ENCODE assay signal across 8 mouse cellular contexts in genomic region chr12:55397544-55398239, GRCm38 (mm10). TPM values are rescaled to one million over a fixed set of nuclear protein-coding genes. Genes with fewer than 3 reads are reported as not detected.
A peak's percentile ranks its signal among the peaks of the same experiment; 100 is the strongest.
DNase-seq lines count a peak whose midpoint lies in the region; ATAC-seq and TF ChIP-seq lines count a peak whose summit lies in the region.

No protein-coding gene starts in this region.

- no peak for TF ChIP-seq EP300 in MEL (IDR thresholded peaks at IDR 0.05; ENCODE audit: low read depth in 1 of 2, low read length in 2 of 2)

- H3K27ac ChIP-seq in MEL (ENCODE audit: control insufficient read depth, low read depth, low read length) = peak overlapping the region; percentile 91
- H3K27ac ChIP-seq in heart, embryonic 13.5 days (replicated peaks) = peak overlapping the region; percentile 95
- peak overlapping the region; percentile 81 for H3K27ac ChIP-seq in liver, embryonic 13.5 days

- no peak for TF ChIP-seq RAD21 in MEL (IDR thresholded peaks at IDR 0.05; ENCODE audit: low read depth, low read length)

- peak overlapping the region; percentile 81 for H3K9ac ChIP-seq in MEL (ENCODE audit: control insufficient read depth, low read depth, low read length, poor library complexity, severe bottlenecking)
- H3K9ac ChIP-seq in heart, embryonic 13.5 days = peak overlapping the region; percentile 97
- peak overlapping the region; percentile 93 for H3K9ac ChIP-seq in liver, embryonic 13.5 days

- H3K27me3 ChIP-seq in E14TG2a.4 (ENCODE audit: insufficient read depth, low read length) (no peaks in the 10 kb centered on the region), MEL (ENCODE audit: control insufficient read depth in 1 of 2, insufficient read depth in 2 of 2, low read length in 2 of 2) (no peaks in the 10 kb centered on the region)
- H3K27me3 ChIP-seq in heart, embryonic 13.5 days (replicated peaks) = no peaks in the 10 kb centered on the region
- no peaks in the 10 kb centered on the region for H3K27me3 ChIP-seq in liver, embryonic 13.5 days

- peaks cover 51% of the 10 kb centered on the region for H3K4me1 ChIP-seq in E14TG2a.4 (replicated peaks; ENCODE audit: low read depth, low read length)
- peaks cover 8% of the 10 kb centered on the region in 2 experiments for H3K4me1 ChIP-seq in MEL (ENCODE audit: control insufficient read depth in 1 of 2, insufficient read depth in 2 of 2, low read length in 2 of 2)
- H3K4me1 ChIP-seq in heart, embryonic 13.5 days = peaks cover 21% of the 10 kb centered on the region
- H3K4me1 ChIP-seq in liver, embryonic 13.5 days (replicated peaks) = peaks cover 27% of the 10 kb centered on the region

- no peak for TF ChIP-seq POLR2A in MEL (IDR thresholded peaks at IDR 0.05; ENCODE audit: control insufficient read depth in 1 of 2, insufficient read depth in 1 of 2, low read depth in 1 of 2, low read length in 2 of 2, poor library complexity in 1 of 2)

- H3K36me3 ChIP-seq in E14TG2a.4 (ENCODE audit: insufficient read depth, low read length) = peaks cover 17% of the 10 kb centered on the region; the same call in 1 of the 2 replicates
- peaks cover 4 to 14% of the 10 kb centered on the region in 2 experiments; a peak in 3 of 4 replicates for H3K36me3 ChIP-seq in MEL (ENCODE audit: control insufficient read depth in 1 of 2, insufficient read depth in 2 of 2, low read length in 2 of 2)
- peaks cover 11% of the 10 kb centered on the region for H3K36me3 ChIP-seq in heart, embryonic 13.5 days
- 0 out of 2 replicates have a peak, but pooled peaks cover 4% of the 10 kb centered on the region for H3K36me3 ChIP-seq in liver, embryonic 13.5 days

- peak; percentile 21 for DNase-seq in MEL (ENCODE audit: low read depth, low spot score)
- no peak for DNase-seq in liver, embryonic 13.5 days
- no peak for DNase-seq in adrenal gland, adult 18-20 months (ENCODE audit: low spot score in 2 of 2)
- DNase-seq in urinary bladder, postnatal 36 days (ENCODE audit: low spot score in 2 of 2) = no peak
- no peak for DNase-seq in right cerebral cortex, adult 18-20 months
- no peak for DNase-seq in adrenal gland, adult 8-10 months

- 47% methylated on average over 9 of the region's 9 CpGs for WGBS in heart, embryonic 13.5 days
- WGBS in liver, embryonic 13.5 days (ENCODE audit: insufficient replicate concordance) = 52% methylated on average over 9 of the region's 9 CpGs

- peak overlapping the region; percentile 97 for H3K4me2 ChIP-seq in heart, embryonic 13.5 days
- peak overlapping the region; percentile 91 for H3K4me2 ChIP-seq in liver, embryonic 13.5 days

- peak overlapping the region; percentile 97 for H3K4me3 ChIP-seq in E14TG2a.4 (replicated peaks; ENCODE audit: low read length)
- H3K4me3 ChIP-seq in MEL (ENCODE audit: control insufficient read depth in 1 of 2, insufficient read depth in 1 of 2, low read depth in 2 of 2, low read length in 2 of 2) = peak overlapping the region; percentile 97 to 98
- H3K4me3 ChIP-seq in heart, embryonic 13.5 days = peak overlapping the region; percentile 79
- peak overlapping the region; percentile 92 for H3K4me3 ChIP-seq in liver, embryonic 13.5 days (replicated peaks)

- H3K79me2 ChIP-seq in MEL (ENCODE audit: control insufficient read depth, insufficient read depth, low read length, poor library complexity) = peaks cover 34% of the 10 kb centered on the region

- no peak for TF ChIP-seq CTCF in E14TG2a.4 (conservative IDR thresholded peaks at IDR 0.05; ENCODE audit: low read length)
- TF ChIP-seq CTCF in MEL (IDR thresholded peaks at IDR 0.05 in 2 of 3, conservative IDR thresholded peaks at IDR 0.05 in 1 of 3; ENCODE audit: control insufficient read depth in 1 of 3, insufficient read depth in 1 of 3, low read depth in 2 of 3, low read length in 3 of 3, poor library complexity in 1 of 3, severe bottlenecking in 1 of 3) = no peak

- H3K9me3 ChIP-seq in E14TG2a.4 (ENCODE audit: low read length) (no peaks in the 10 kb centered on the region), MEL (replicated peaks; ENCODE audit: insufficient read depth, low read length) (no peaks in the 10 kb centered on the region)
- H3K9me3 ChIP-seq in heart, embryonic 13.5 days = no peaks in the 10 kb centered on the region
- no peaks in the 10 kb centered on the region for H3K9me3 ChIP-seq in liver, embryonic 13.5 days (replicated peaks)

- ATAC-seq in heart, embryonic 13.5 days (ENCODE audit: extremely low read depth, insufficient number of reproducible peaks, low FRiP score, low TSS enrichment) = no peak
- no peak for ATAC-seq in liver, embryonic 13.5 days (ENCODE audit: low read depth)

TF ChIP-seq in MEL, 35 proteins besides CTCF, POLR2A, EP300 and RAD21:
- TF ChIP-seq CHD1 (IDR thresholded peaks at IDR 0.05; ENCODE audit: low read depth, low read length) (peak; percentile 95), ZMIZ1 (IDR thresholded peaks at IDR 0.05; ENCODE audit: low read depth, low read length) (no peak), MAZ (IDR thresholded peaks at IDR 0.05; ENCODE audit: low read depth, low read length) (peak; percentile 53; the same call in 1 of the 2 replicates)

RNA-seq across cellular contexts. Expression of gene Psma6, which starts 13.7 kb away (rescaled TPM):
- 255 and 284 TPM in 2 replicates for total RNA-seq in MEL (2012; rRNA removed)
- polyA plus RNA-seq in MEL (2012; ENCODE audit: insufficient read depth in 1 of 2, insufficient read length in 2 of 2, low read depth in 1 of 2, low replicate concordance in 2 of 2, missing spikeins in 1 of 2) = 100 to 1,000 TPM in 1 of 2 experiments, not detected in 1; 309 TPM
- polyA plus RNA-seq in heart, embryonic 13.5 days (2015; fragmentation: Nextera tagmentation; extraction: Ambion mirVana) = 321 and 343 TPM in 2 replicates
- polyA plus RNA-seq in liver, embryonic 13.5 days (2015; fragmentation: Nextera tagmentation; extraction: Ambion mirVana) = 281 and 285 TPM in 2 replicates
- 100 to 1,000 TPM; 230 to 239 TPM for total RNA-seq in adrenal gland, adult 18-20 months (2021)
- total RNA-seq in adrenal gland, adult 8-10 months (2022) = 100 to 1,000 TPM; 196 to 232 (median 214) TPM
